Mouse (Mus musculus) ovary, postnatal 36 days (tissue): ENCODE data around the gene Slc25a19.
"Not testable (repeated sequence)": the region's sequence is repeated elsewhere in the genome, so short reads cannot be mapped to it uniquely, and the experiment has no call there.

Source experiments
- DNase-seq: peaks from one replicate; pipeline ENCODE4 v3.0.0; 2022; ENCODE audit warnings: low spot score, mixed read lengths

Gene Slc25a19

GRCm38 (mm10) chr11:115627705-115628464 is at the start of gene Slc25a19:
Slc25a19 (minus strand) TSS chr11:115628295.
- peak; percentile 97 for DNase-seq

DNA sequence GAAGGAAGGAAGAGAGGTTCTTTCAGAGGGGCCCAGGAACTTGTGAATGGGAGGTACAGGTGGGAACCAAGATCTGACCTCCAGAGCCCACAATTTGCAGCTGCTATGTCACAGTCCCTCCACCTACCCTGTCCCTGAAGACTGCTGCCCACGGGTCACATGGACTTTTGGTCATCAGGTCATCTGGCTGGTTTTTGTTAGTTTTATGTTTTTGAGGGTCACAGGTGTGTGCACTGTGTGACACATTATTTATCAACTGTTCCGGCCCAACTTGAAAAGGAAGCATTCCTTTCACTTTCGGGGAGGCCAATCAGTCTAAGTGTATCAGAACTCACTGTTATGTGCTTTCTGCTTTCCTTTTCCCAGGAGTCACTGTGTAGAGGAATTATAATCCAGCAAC is 49.4 kb upstream of the Slc25a19 start:
- DNase-seq, result no peak

- no peak for DNase-seq
Observed at GRCm38 (mm10) chr11:115676738-115677137, 48.6 kb upstream of the Slc25a19 start.

GRCm38 (mm10) chr11:115674235-115674865 is 46.3 kb upstream of the Slc25a19 start:
- DNase-seq, result no peak

GRCm38 (mm10) chr11:115673471-115674234 is 45.6 kb upstream of the Slc25a19 start:
- DNase-seq, result no peak

GRCm38 (mm10) chr11:115672226-115672987 is 44.3 kb upstream of the Slc25a19 start:
- no peak for DNase-seq

DNA sequence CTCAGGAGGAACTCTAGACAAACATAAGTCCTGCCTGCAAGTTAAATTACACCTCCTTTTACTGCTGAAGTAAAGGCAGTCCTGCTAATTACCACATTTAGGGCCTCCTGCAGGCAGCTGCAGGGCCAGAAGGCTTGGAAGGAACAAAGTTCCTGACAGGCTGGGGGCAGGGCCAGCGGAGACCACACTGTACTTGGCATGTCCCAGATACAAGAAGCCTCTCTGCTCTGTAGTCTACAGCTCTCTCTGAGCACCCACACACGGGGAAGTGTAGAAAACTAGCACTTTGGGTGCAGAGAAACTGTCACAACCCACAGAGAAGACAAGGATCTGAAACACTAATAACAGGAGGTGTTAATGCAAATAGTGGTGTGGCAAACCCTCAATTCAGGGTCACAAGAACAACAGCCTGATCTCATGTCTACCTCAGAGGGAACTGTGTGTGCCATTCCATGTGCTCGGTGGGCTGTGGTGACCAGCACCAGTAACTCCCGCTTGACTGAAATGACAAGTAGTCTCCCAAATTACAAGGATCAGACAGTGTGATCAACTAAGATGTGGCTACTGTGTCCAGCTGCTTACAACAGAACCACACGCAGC is 42.5 kb upstream of the Slc25a19 start:
- no peak for DNase-seq

DNA sequence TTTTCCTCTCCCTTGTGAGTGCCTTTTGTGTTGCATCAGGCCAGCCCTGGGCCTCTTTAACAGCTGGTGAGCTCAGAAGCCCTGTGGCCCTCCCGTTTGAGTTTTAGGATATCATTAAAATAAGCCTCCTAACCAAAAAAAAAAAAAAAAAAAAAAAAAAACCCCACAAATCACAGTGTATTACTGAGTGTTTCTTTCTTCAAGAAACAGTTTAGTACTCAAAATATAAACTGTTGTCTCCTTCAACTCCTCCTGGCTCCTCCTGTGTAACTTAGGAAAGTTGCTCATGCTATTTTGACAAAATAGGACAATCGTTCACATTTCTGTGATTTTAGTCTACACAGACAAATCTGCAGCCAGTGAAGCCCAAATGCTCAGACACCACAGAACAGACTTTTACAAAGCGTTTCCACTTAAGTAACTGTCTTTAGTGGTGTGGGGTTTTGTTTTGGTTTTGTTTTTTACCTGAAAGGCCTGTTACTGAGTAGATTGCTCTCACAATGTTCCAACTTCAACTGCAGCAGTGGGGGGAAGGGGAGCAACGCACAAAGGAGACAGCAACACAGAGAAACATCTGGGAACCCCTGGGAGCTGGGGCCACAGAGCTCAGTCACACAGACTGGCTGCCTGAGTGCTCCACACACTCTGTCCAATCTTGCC is 35.7 kb upstream of the Slc25a19 start:
- DNase-seq, result no peak

GRCm38 (mm10) chr11:115660376-115660775 is 32.3 kb upstream of the Slc25a19 start:
- DNase-seq, result no peak

DNA sequence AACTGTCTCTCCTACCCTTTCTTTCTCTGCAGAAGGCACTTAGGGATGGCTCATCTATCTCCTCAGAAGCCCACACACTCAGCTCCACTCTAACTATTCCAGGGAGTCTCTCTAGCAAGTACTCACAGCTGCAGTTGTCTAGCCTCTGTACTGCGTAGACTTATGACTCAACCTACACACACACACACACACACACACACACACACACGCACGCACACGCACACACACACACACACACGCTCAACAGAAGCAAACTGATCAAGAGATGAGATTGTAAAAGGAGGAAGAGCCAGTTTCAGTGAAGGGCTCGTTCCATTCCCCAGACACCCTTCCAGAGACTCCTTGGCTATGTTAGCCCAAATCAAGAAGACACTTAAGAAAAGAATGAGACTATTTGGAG is 30.4 kb upstream of the Slc25a19 start:
- DNase-seq, result no peak

DNA sequence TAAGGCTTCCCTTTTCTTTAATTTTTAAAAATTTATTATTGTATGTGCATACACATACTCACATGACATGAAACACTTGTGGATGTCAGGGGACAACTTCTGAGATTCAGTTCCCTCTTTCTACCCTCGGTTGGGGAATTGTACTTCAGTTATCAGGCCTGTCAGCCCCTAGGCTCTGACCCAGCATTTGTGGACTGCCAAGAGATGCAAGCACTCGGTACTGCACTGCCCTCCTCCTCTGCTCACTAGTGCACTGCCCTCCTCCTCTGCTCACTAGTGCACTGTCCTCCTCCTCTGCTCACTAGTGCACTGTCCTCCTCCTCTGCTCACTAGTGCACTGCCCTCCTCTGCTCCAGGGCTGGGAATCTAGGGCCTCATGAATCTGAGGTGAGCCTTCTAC is 26.0 kb upstream of the Slc25a19 start:
- no peak for DNase-seq

DNA sequence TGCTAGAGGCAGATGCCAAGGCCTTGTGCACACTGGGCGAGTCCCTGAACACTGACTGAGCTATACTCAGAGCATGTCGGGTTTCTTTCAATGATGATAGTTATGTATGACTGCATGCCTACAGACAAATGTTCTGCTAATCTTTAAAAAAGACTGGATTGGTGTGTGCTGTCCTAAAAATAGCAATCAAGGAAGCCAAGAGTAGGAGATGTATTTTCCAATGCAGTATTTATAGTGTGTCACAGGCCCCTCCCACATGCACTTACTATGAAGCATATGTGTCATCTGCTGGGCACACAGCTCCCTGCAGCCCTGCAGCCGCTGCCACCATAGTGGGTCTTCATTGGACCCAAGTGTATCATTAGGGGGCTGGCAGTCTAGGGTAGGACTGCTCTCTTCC is 25.1 kb upstream of the Slc25a19 start:
- DNase-seq, result no peak

GRCm38 (mm10) chr11:115651680-115652079 is 23.6 kb upstream of the Slc25a19 start:
- DNase-seq, result no peak

- no peak for DNase-seq
Observed at GRCm38 (mm10) chr11:115649706-115650105, 21.6 kb upstream of the Slc25a19 start.

DNA sequence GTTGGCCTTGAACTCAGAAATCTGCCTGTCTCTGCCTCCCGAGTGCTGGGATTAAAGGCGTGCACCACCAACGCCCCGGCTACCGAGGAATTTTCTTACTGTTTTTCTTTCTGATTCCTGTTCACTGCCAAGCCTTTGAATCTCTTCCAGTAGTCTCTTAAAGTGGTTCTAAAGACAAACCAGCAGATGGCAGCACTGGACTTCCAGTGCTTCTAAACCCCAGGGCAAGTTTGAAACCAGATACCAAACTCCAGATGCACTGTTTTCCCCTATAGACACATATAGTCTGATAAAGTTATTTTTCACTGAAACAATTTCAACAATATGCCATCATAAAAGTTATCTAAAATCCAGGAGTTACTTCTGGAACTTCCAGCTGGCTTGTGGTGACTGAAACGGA is 19.4 kb upstream of the Slc25a19 start:
- no peak for DNase-seq

DNA sequence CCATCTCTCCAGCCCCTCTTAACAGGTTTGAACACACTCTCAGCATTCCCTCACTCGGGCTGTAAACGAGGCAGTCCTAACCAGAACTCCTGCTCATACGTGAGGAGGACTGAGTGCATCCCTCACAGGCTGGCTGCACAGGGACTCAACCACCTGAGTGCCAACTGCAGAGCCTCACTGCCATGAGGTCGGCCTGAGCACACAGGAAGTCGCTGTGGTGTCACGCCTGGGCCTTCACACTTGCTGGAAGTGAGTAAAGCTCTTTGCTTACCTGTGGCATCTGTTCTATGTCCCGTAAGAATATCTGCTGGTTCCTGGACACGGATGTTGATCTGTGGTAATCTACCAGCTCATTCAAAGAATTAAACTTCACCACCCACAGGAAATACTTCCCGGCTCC is 18.3 kb upstream of the Slc25a19 start:
- DNase-seq, result no peak

DNA sequence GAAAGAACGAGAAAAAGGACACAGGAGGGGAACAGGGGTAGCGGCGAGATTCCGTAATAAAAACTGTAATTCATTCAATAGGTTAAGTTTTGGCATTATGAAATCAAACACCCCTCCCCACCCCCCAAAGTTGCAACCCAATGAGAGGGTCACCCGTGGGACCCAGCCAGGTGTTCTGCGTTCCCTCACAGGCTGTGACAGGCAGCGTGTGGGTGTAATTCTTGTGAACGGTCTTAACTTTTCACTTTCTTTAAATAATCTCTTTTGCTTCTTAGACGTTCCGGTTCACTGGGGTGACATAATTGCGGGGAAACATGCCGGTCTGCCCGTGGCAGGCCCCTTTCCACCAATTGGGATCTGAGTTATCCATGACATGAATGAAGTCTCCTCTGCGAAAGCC is 17.4 kb upstream of the Slc25a19 start:
- not testable (repeated sequence) for DNase-seq

DNA sequence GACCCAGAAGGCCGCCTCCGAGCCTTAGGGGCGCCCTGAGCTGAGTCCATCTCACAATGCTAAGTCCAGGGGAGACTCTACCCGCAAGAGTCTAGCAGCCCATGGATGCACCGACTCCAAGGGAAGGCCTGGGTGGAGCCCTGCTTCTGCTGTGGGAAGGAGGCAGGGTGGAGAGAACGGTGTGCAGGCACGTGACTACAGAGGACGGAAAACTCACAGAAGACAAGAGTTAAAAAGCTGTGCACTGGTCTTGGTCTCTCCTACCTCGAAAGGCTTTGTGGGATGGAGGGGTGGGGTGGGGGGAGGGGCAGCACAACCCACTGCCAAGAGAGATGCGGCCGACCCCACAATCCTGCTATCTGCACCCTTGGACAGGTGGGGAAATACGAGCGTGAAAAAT is 16.2 kb upstream of the Slc25a19 start:
- no peak for DNase-seq

DNA sequence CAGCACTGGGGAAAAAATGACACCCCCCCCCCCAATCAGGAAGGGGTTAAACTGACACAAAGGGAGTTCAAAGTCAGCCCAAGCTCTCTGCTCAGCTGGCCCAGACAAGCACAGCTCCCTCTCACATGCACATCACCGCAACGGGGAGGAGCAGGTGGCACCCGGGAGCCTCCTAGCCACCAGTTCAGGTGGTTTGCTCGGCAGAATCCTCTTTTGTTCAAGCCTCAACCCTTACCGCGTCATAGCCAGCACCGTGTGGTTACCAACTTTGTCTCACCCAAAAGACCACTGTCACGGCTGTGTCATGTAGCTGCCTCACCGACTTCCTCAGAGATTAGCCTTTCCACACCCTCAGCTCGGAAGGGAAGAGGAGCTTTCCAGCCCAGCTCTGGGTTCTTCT is 15.2 kb upstream of the Slc25a19 start:
- DNase-seq, result no peak

DNA sequence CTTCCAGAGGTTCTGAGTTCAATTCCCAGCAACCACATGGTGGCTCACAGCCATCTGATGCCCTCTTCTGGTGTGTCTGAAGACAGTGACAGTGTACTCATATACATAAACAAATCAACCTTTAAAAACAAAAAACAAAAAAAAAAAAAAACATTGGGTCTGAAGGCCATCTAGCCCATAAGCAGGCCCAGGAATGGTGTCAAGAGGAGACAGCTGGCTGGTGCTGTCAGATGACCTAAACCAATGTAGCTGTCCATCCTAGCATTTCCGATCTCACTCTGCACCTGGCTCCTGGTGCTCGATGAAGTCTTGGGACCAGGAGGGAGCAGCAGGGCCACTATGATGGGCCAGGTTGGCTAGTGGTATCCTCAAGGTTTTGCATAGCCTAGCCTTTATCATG is 14.6 kb upstream of the Slc25a19 start:
- DNase-seq, result no peak

DNA sequence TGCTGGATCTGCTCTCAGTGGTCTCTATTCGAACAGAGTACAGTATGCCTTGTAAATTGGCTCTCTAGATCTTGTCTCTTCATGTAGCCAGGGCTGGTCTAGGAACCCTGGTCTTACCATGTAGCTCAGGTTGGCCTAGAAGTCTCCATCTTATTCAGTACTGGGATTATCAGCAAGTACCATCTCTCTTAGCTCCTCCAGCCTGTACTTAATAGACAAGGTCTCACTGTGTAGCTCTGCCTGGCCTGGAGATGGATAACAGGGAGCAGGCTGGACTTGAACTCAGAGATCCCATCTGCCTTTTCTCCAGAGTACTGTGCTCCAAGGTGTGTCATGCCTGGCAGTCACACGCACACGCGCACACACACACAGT is 13.6 kb upstream of the Slc25a19 start:
- no peak for DNase-seq
